Mouse (Mus musculus) stomach, postnatal 0 days (tissue): ENCODE data around the gene Fam198b. TPM values are rescaled to one million over a fixed set of nuclear protein-coding genes. Genes with fewer than 3 reads are reported as not detected.
A peak's percentile ranks its signal among the peaks of the same experiment; 100 is the strongest.

ENCODE experiments used
- ATAC-seq: fragments of 200-750 bp; cut with Nextera tagmentation; 2 replicates; pipeline ENCODE4 v1.8.0; 2017; ENCODE audit not compliant: low FRiP score, low TSS enrichment
- DNase-seq: peaks from one replicate; pipeline ENCODE4 v3.0.0-alpha.2; 2016; ENCODE audit warnings: low spot score
- H3K27ac ChIP-seq: fragments of 300-500 bp; sonication (generic); replicated peaks from 2 replicates; pipeline ENCODE4 v1.5.1; 2014; ENCODE audit warnings: mild to moderate bottlenecking, control low read depth
- H3K27me3 ChIP-seq: fragments of 300-500 bp; sonication (generic); 2 replicates; pipeline ENCODE4 v1.6.1; 2014; ENCODE audit warnings: low read length; ENCODE audit not compliant: control insufficient read depth, insufficient read depth
- H3K36me3 ChIP-seq: fragments of 300-500 bp; sonication (generic); 2 replicates; pipeline ENCODE4 v1.6.1; 2014; ENCODE audit warnings: low read length, mixed read lengths; ENCODE audit not compliant: control insufficient read depth, insufficient read depth
- H3K4me1 ChIP-seq: fragments of 300-500 bp; sonication (generic); replicated peaks from 2 replicates; pipeline ENCODE4 v1.6.1; 2014; ENCODE audit warnings: antibody characterized with exemption; ENCODE audit not compliant: control insufficient read depth, insufficient read depth
- H3K4me2 ChIP-seq: fragments of 300-500 bp; sonication (generic); replicated peaks from 2 replicates; pipeline ENCODE4 v1.6.1; 2014; ENCODE audit warnings: low read depth, mild to moderate bottlenecking, control low read depth, moderate library complexity
- H3K4me3 ChIP-seq: fragments of 300-500 bp; sonication (generic); 2 replicates; pipeline ENCODE4 v1.5.1; 2014; ENCODE audit warnings: low read depth, low read length, control low read depth
- H3K9ac ChIP-seq: fragments of 300-500 bp; sonication (generic); 2 replicates; pipeline ENCODE4 v1.6.1; 2014; ENCODE audit warnings: mild to moderate bottlenecking, low read length, control low read depth, mixed read lengths
- H3K9me3 ChIP-seq: fragments of 300-500 bp; sonication (generic); 2 replicates; pipeline ENCODE4 v1.6.1; 2016; ENCODE audit warnings: low read length; ENCODE audit not compliant: control insufficient read depth
- CTCF ChIP-seq: IDR thresholded peaks from 2 replicates; pipeline ENCODE4 v1.5.1; 2016; ENCODE audit warnings: antibody characterized with exemption, low read depth, mild to moderate bottlenecking, moderate library complexity
- EP300 ChIP-seq: optimal IDR thresholded peaks from 2 replicates; pipeline ENCODE3; 2016; ENCODE audit warnings: antibody characterized with exemption
- WGBS: fragments of 180-500 bp; shearing (Covaris S2); extraction: QIAGEN DNeasy Blood & Tissue Kit; methylation state at CpG from one replicate; pipeline ENCODE4 v1.1.7; 2014; 5-methylcytosine and 5-hydroxymethylcytosine counted together
- polyA plus RNA-seq: library from polyadenylated mRNA; unstranded; fragments of >200 nt; fragmentation: Nextera tagmentation; extraction: Ambion mirVana; gene quantifications from 2 replicates; pipeline ENCODE4 v1.2.1, GENCODE M21; 2015

The Fam198b gene
- polyA plus RNA-seq, 1 experiment from 2014 or later, result 8.6 TPM

DNA sequence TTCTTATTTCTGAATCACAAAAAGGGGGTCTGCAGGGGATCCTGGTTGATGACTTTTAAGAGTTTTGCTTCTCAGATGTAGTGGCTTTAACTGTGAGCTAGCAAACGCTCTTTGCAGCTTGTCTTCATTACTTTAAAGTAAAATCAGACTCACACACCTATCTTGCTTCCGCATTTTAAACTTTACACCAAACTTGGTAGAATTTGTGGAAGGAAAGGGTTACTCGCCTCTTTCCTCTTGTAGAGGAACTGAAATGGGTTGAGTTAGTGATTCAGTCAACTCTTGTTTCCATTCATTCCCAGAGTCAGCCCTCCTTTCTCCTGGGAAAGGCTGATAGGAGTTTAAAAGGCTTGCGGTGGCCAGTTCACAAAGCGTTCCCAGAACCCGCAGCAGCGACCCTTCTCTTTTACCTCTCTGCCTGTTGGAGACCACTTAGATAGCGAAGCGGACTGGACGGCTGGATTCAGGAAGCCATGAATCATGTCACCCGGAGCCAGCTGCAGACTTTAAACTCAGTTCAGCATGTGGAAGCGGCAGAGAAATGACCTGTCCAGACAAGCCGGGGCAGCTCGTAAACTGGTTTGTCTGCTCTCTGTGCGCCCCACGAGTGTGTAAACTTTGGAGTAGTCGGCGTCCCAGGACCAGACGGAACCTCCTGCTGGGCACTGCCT lies 1.5 kb downstream of the Fam198b start:
- Histone ChIP-seq H3K9me3 (no peaks in the 10 kb centered on the region), H3K4me2 (peak overlapping the region; percentile 60), H3K36me3 (no peaks in the 10 kb centered on the region), H3K27me3 (no peaks in the 10 kb centered on the region), H3K9ac (peak overlapping the region; percentile 51), H3K27ac (peak overlapping the region; percentile 78), H3K4me1 (no peaks in the 10 kb centered on the region), H3K4me3 (peak overlapping the region; percentile 41)
- WGBS, result 4% methylated on average over 19 of the region's 19 CpGs
- ATAC-seq, result peak; percentile 88
- TF ChIP-seq EP300, result no peak
- no peak for TF ChIP-seq CTCF
- DNase-seq, result peak; percentile 76

DNA sequence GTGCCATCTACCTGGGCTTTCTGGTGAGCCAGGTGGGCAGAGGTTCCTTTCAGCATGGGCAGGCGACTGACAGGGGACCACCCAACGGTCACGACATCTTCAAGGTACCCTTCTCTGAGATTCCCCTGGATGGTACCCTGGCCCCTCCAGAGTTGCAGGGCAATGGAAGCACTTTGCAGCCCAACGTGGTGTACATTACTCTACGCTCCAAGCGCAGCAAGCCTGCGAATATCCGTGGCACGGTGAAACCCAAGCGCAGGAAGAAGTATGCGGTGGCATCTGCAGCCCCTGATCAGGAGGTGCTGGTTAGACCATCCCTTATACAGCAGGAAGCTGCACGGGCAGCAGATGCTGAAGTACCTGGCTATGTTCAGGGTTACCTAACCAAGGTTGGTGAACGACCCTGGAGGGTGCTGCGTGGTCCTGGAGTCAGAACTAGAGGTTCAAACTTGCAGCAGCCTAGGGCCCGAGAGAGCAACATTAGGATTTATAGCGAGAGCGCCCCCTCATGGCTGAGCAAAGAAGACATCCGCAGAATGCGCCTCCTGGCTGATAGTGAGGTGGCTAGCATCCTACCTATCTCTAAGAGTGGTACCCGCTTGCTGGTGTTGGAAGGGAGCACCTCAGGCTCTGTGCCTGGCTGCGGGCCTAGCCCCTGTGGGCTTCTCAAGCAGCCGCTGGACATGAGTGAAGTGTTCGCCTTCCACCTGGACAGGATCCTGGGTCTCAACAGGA lies 2.2 kb downstream of the Fam198b start:
- TF ChIP-seq EP300 (no peak), CTCF (peak; percentile 67)
- 58% methylated on average over 23 of the region's 23 CpGs for WGBS

DNA sequence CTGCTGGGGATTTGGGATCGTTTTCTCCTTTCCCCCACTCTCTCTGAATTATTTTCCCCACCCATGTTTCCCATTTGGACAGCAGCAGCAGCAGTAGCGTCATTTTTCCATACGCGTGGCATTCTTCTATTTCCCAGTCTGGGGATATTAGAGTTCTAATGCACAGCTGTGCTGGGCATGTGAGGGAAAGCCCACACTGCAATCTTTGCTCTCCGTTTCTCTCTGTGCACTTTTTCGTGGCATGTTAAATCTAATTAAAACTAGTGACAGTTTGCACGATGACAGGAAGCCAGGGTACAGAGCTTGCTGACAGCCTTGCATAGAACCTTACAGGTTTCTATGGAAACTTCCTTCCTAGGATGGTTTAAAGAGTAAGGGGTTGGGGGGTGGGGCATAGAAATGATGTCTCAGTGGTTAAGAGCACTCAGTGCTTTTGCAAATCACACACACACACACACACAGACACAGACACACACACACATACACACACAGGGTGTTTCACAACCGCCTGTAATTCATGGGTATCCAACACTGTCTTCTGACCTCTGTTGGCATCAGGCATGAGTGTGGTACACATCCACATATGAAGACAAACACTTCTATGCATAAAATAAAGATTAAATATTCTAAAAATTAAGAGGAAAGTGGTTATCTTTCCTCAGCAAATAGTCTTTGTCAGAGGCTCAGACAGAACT lies 3.0 kb downstream of the Fam198b start:
- WGBS, result 36% methylated on average over 8 of the region's 8 CpGs
- H3K4me1 ChIP-seq, result no peaks in the 10 kb centered on the region
- H3K27me3 ChIP-seq, result no peaks in the 10 kb centered on the region
- TF ChIP-seq CTCF (no peak), EP300 (no peak)
- H3K36me3 ChIP-seq, result no peaks in the 10 kb centered on the region
- H3K27ac ChIP-seq, result no peak overlapping the region
- H3K9ac ChIP-seq, result peak overlapping the region; percentile 1; the same call in 1 of the 2 replicates
- DNase-seq (no peak), ATAC-seq (no peak)
- peak overlapping the region; percentile 60 for H3K4me2 ChIP-seq
- H3K4me3 ChIP-seq, result peak overlapping the region; percentile 41; the same call in 1 of the 2 replicates
- H3K9me3 ChIP-seq, result no peaks in the 10 kb centered on the region

More for the DNA sequence above, 2.2 kb downstream of the Fam198b start:
- H3K36me3 ChIP-seq, result no peaks in the 10 kb centered on the region
- H3K27me3 ChIP-seq, result no peaks in the 10 kb centered on the region
- H3K4me3 ChIP-seq, result peak overlapping the region; percentile 41
- no peaks in the 10 kb centered on the region for H3K4me1 ChIP-seq
- H3K9ac ChIP-seq, result peak overlapping the region; percentile 51
- H3K9me3 ChIP-seq, result no peaks in the 10 kb centered on the region
- ATAC-seq (peak; percentile 55), DNase-seq (peak; percentile 19)
- peak overlapping the region; percentile 60 for H3K4me2 ChIP-seq
- peak overlapping the region; percentile 78 for H3K27ac ChIP-seq

DNA sequence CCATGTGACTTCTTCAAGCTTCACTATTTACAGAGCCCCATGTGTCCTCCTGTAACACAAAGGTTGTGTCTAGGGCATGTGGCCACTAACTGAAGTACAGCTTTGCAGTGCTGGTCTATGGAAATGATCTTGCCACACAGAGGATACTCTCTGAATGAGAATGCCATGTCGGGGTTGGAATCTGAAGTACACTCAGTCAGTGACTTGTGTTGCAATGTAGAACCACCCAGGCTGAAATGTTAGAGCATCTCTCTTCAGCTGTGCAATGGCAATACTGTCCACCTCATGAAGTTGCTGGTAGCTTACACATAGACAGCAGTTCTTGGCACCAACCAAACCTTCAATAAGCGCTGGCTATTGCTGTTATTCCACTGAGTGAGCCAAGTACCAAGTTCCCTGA lies 3.6 kb downstream of the Fam198b start:
- H3K9ac ChIP-seq, result no peak overlapping the region
- H3K4me3 ChIP-seq, result 0 out of 2 replicates have a peak overlapping the region, but pooled peaks have one; percentile 10
- no peaks in the 10 kb centered on the region for H3K9me3 ChIP-seq
- 82% methylated on average over 2 of the region's 2 CpGs for WGBS
- DNase-seq (no peak), ATAC-seq (no peak)
- TF ChIP-seq CTCF (no peak), EP300 (no peak)
- H3K27ac ChIP-seq, result no peak overlapping the region
- H3K27me3 ChIP-seq, result no peaks in the 10 kb centered on the region
- H3K4me2 ChIP-seq, result peak overlapping the region; percentile 31
- H3K36me3 ChIP-seq, result no peaks in the 10 kb centered on the region
- H3K4me1 ChIP-seq, result no peaks in the 10 kb centered on the region

DNA sequence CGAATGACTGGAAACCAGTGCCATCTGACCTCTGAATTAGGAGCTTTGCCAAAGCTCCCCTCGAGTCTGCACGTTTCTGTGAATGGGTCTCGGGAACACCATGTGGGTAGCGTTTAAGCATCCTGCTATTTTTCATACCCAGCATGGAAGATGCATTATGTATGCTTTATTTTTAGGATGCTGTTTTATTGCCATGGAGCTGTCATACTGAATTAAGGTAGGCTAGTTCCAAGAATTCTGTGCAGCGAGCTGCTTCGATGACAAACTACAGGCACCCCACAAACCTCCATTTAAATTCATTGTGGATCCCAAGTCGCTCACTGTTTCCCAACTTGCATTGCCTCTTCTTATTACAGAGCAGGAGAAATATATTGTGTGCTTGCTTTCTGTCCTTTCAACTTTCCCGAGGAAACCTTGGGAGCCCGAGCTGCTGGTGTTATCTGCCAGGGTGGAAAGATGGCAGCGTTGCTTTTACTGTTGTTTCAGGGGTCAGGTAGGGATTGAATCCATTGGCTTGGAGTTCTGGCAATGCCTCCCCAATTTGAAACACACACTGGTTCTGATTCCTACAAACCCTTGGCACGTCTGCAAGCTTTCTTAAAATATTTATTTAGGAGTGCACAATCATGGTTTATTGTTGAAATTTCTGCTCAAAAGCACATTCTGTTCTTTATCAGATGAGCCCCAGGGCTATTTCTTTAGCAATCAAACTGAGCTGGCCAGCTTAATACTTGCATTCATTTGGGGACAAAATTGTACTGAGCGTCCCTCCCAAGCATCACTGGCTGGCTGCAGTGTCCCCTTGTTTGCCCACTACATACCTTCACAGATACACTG lies 13.4 kb downstream of the Fam198b start:
- 45% methylated on average over 13 of the region's 13 CpGs for WGBS
- Histone ChIP-seq H3K36me3 (no peaks in the 10 kb centered on the region), H3K27ac (0 out of 2 replicates have a peak overlapping the region, but pooled peaks have one; percentile 18), H3K9me3 (no peaks in the 10 kb centered on the region), H3K4me2 (no peak overlapping the region), H3K4me1 (0 out of 2 replicates have a peak, but pooled peaks cover 3% of the 10 kb centered on the region), H3K4me3 (no peak overlapping the region), H3K9ac (no peak overlapping the region), H3K27me3 (no peaks in the 10 kb centered on the region)
- DNase-seq (no peak), ATAC-seq (no peak)
- TF ChIP-seq EP300, result peak; percentile 40
- TF ChIP-seq CTCF, result no peak
